Mouse (Mus musculus) heart, postnatal 36 days (tissue): ENCODE results near the gene Rasl11b. TPM values are rescaled to one million over a fixed set of nuclear protein-coding genes. Genes with fewer than 3 reads are reported as not detected.

ENCODE experiments used
- DNase-seq, 2 experiments: peaks; one replicate each; pipeline ENCODE4 v3.0.0; 2021 to 2022
- intact Hi-C: fragments of 180-260 bp; cut with DNase I; formaldehyde crosslinking; loops from one replicate; pipeline ENCODE4 v1.15.1; 2025
- total RNA-seq, 2 experiments: library from RNA; stranded (reverse); gene quantifications; 2 replicates each; pipeline ENCODE4 v1.2.3; 2021

Rasl11b gene
- total RNA-seq, 2 experiments from 2014 or later: 29.9 to 44.8 TPM

DNA sequence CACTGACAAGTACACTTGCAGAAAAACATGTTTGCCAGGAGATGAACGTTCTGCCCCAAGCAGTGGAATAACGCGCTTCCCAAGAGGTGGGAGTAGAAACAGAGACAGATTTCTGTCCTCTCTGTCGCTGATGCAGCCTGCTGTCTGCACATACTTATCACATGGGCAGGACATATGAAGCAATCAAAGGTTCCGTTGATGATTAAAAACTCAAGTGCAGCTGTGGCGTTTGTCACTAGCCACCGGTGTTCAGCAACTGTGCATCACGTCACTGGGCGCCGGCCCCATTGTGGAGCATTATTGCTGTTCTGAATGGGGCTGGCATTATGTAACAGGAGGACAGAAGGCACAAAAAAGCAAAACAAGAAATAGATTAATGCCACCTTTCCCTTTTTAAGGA, 12.0 kb upstream of the Rasl11b start:
- intact Hi-C loops: no loop called here
- DNase-seq: no peak

- no peak for DNase-seq
- intact Hi-C loops: no loop called here
Measured at GRCm38 (mm10) chr5:74184607-74185006, 10.5 kb upstream of the Rasl11b start.

DNA sequence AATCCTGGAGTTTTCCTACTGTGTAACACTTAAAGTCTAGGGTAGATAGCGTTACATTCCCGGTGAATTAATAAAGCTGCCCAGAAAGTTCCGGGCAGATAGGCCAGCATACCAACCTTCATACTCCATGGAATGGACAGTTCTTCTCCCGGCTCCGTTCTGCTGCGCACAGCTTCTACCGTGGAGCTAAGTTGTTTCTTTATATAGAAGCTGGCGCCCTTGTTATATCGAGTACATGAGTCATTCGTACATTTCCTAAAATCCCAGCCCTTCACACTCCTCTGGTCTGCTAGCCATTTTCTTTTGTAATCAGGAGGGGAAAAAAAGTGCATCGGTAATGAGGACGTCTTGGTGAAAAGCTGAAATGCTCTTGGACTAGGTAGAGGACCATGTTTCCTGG, 7.0 kb upstream of the Rasl11b start:
- intact Hi-C loops: no loop called here
- DNase-seq: no peak

DNA sequence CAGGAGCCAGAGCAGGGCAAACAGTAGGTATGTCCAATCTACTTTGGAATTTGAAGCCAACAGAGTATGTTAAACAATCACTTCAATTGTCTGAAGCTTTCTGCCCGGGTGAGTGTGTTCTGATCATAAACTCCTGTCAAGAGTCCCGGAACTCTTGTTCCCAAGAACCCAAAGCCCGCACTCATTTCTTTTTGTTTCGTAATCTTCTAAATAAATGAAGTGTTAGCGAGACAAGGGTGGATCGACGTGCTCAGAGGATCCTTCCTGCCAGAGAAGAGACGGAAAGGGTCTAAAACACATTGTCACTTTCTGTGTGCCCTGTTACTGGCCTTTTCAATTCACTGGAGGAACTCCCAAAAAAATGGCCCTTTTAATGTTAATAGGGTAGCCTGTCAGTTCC, 6.2 kb upstream of the Rasl11b start:
- no peak for DNase-seq
- intact Hi-C loops: no loop called here

DNA sequence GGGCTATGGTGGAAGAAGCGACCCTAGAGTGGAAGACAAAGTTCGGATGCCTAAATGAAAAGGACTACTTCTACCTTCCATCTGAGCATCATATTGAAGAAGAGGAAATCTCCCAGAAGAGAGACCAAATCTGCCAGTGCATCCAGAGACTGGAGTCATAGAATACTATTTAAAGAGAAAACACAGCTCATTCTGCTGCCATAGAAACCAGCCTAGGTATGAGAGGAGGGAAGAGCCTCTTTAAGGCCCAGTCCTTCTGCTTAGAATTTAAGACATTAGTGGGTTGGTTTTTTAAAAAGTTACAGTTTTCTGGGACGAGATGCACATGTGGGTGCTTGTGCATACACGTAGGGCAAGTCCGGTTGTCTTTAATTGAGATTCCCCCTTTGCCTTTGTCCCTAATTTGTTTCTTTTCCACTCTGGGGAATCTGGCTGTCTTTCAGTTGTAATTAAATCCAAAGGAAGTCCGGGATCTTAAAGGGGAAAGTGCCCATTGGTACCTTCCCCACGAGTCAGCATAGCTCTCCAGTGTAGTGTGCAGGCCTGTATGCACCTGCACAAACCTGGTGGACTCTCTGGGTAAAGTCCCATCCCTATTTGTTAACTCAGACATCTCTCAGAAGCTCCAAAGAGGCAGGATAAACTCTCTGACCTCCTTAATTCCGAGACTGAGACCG, 5.5 kb upstream of the Rasl11b start:
- intact Hi-C loops: no loop called here

GRCm38 (mm10) chr5:74190161-74190491, 5.0 kb upstream of the Rasl11b start:
- intact Hi-C loops: no loop called here
- DNase-seq: peak; percentile 50 to 51

More for the DNA sequence above, 5.5 kb upstream of the Rasl11b start:
- no peak for DNase-seq

DNA sequence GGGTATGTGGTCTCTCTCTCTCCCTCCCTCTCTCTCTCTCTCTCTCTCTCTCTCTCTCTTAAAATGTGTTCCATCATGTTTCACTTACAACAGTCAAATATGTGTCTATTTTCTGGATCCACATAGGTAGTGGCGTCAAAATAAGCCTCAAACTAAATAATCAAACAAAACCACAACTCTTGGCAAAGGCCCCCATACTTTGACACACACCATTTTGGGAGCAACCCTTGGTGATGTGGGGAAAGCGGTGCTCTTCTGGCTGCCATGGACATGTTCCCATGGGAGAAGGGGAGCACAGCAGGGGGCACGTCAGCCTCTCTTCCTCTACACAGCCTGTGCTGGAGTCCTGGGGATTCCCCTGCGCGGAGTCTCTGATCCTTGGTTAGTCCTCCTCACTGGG, 4.2 kb upstream of the Rasl11b start:
- intact Hi-C loops: no loop called here
- DNase-seq: no peak

DNA sequence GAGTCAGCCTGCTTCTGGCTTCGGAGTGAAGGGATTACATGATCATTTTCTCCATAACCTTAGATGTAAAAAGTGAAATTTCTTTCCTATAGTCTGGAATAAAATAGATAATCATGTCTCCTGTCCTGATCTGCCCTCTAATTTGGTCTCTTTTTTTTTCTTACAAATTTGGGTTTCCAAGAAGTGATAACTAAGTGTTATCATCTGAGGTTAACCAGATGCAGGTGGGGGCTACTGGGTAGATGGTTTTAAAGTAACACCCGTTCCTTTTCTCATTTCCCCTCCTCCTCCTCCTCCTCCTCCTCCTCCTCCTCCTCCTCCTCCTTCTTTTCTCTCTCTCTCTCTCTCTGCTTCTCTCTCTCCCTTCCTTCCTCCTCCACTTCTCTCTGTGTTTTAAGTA, 2.1 kb upstream of the Rasl11b start:
- no peak for DNase-seq
- intact Hi-C loops: no loop called here

- no peak for DNase-seq
- intact Hi-C loops: loop anchor here (2.0 kb wide), 1 partner anchor 19 kb away; no protein-coding TSS in a partner anchor
Measured at GRCm38 (mm10) chr5:74193626-74194025, 1.5 kb upstream of the Rasl11b start.

- intact Hi-C loops: loop anchor here (2.0 kb wide), 1 partner anchor 19 kb away; no protein-coding TSS in a partner anchor
Measured at GRCm38 (mm10) chr5:74194027-74194840, 852 bp upstream of the Rasl11b start.

DNA sequence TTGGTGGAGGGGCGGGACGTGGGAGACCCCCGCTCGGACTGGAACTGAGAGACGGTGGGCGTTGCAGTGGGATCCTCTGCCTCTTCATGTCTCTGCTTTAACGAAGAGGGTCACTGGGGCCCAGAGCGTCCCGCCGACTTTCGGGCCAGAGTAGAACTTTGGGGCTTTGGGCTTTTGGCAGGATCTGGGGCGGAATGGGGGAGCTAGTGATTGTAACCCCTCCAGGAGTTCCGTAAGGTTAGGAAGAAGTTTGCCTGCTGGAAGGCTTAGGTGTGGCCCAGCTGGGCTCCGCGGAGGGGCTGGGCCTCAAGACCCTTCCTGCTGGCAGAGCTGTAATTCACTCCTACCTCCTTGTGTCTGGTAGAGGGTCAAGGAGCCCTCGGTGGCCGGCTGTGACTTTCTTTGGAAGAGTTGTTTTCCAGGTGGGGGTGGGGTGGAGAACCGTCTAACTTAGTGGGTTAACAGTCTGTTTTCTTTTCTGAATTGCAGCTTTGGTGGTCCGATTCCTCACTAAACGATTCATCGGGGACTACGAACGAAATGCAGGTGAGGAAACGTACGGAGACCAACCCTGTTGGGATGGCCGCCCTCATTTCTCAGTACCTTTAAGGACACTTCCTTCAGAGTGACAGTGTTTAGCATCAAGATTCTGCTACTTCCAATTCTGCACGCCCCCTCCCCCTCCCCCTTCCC, 674 bp downstream of the Rasl11b start:
- intact Hi-C loops: loop anchor here (1.0 to 5.0 kb wide), 7 partner anchors 21 to 188 kb away; no protein-coding TSS in a partner anchor
- no peak for DNase-seq

More at GRCm38 (mm10) chr5:74194027-74194840, 852 bp upstream of the Rasl11b start:
- DNase-seq: no peak

DNA sequence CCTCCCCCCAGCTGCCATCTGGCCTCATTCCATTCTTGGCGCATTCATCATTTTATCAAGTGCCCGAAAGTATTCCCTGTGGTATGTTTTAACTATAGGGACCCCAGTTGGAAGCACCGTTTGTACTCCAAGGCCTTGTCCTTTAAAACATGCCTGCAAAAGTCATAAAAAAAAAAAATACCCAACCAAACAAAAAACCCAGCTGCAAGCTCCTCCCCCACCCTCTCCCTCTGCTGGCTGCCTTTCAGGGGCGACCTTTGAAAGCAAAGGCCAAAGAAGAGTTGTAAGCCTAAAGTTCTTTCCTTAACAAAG, 1.2 kb downstream of the Rasl11b start:
- intact Hi-C loops: loop anchor here (1.0 to 5.0 kb wide), 6 partner anchors 49 to 189 kb away; no protein-coding TSS in a partner anchor
- DNase-seq: no peak

GRCm38 (mm10) chr5:74197541-74198330, 2.6 kb downstream of the Rasl11b start:
- intact Hi-C loops: loop anchor here (2.0 to 5.0 kb wide), 5 partner anchors 51 to 190 kb away; no protein-coding TSS in a partner anchor
- DNase-seq: no peak

- DNase-seq: no peak
- intact Hi-C loops: loop anchor here (5.0 kb wide), 3 partner anchors 64 to 191 kb away; no protein-coding TSS in a partner anchor
Measured at GRCm38 (mm10) chr5:74198446-74198845, 3.4 kb downstream of the Rasl11b start.

- DNase-seq: no peak
- intact Hi-C loops: loop anchor here (5.0 kb wide), 3 partner anchors 63 to 192 kb away; no protein-coding TSS in a partner anchor
Measured at GRCm38 (mm10) chr5:74199793-74200192, 4.7 kb downstream of the Rasl11b start.

DNA sequence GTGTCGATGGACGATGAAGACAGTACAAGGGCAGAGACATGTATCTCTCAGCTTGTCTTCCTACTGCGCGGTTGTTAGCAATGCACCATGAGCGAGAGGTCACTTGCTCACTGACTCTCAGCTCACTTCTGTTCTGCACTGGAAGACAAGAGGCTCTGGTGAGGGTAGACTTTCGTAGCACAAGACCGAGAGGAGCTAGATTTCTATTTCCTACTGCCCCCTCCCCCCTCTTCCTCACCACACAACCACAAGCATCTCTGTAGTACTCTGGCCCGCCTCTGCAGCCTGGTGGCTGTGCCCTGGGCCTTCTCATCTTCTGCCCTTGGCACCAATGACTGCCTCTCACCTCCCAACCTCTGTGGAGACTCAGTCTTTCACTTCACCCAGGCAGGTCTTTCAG, 5.4 kb downstream of the Rasl11b start:
- intact Hi-C loops: no loop called here
- no peak for DNase-seq

DNA sequence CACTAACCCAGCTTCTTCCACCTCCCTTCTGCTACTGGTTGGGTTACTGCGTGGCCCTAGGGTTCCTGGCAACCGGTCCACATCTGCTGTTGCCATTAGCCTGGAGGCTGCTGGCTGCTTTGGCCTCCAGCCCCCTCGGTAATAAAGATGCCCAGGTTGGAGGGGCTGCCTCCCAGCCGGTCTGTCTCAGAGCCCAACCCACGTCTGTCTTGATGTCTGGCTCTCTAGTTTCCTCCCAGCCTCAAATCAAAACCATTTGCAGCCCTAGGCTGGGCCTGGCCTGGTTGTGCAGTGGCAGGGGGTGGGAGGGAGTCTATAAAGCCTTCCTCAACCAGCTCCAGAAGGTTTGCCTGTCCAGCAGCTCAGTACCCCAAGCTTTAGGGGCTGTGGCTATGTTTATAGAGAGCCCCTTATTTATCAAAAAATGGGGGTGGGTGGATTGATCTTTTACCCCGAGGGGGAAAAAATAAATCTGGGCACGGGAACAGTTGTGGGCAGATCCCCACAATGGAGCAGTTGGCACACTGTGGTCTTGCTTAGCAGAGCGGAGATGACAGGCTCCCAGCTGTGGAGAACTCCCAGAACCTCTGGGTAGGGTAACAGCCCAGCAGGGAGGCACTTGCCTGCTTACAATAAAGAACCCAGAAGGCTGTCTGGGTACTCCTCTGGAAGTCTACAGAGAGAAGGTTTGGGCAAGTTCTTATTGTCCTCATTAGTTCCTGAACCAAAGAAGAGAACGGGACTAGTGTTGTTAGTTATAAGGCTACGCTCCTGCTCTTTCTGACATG, 6.7 kb downstream of the Rasl11b start:
- intact Hi-C loops: no loop called here
- DNase-seq: no peak

DNA sequence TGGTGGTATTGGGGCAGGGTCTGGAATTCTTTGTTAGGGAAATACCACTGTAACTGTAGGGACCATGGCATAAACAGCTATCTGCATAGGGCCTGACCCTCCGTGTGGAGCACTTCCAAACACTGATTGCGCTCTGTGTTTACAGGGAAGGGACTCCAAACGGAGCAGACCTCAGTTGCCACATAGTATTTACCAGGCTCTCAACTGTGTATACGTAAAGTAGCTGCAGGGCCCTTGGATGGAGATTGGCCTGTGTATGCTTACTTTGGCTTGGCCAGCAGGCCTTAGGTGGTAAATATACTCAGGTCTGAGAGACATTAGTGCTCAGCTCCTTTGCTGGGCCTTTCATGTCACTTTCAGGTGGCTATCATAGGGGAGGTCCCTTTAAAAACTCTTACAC, 7.4 kb downstream of the Rasl11b start:
- DNase-seq: no peak
- intact Hi-C loops: no loop called here

DNA sequence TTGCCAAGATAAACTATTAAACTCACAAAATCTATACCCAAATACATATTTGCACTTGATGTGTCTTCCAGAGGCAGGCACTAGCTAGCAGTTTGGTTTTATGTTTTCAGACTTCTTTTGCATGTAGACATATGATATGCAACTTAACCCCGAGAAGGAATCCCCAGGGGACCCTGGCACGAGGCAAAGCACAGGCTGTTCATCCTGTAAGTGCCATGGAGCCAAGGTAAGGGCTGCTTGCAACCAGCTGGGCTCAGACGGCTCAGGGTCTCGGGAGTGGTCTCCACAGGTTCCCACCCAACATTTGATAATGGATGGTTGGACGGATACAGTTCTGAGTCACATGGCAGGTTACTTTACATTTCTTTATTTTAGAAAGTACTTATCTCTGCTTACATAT, 9.4 kb downstream of the Rasl11b start:
- no peak for DNase-seq
- intact Hi-C loops: no loop called here

GRCm38 (mm10) chr5:74205509-74205908, 10.4 kb downstream of the Rasl11b start:
- no peak for DNase-seq
- intact Hi-C loops: no loop called here
